ENCODE assay signal across 12 mouse cellular contexts in the genomic region with DNA sequence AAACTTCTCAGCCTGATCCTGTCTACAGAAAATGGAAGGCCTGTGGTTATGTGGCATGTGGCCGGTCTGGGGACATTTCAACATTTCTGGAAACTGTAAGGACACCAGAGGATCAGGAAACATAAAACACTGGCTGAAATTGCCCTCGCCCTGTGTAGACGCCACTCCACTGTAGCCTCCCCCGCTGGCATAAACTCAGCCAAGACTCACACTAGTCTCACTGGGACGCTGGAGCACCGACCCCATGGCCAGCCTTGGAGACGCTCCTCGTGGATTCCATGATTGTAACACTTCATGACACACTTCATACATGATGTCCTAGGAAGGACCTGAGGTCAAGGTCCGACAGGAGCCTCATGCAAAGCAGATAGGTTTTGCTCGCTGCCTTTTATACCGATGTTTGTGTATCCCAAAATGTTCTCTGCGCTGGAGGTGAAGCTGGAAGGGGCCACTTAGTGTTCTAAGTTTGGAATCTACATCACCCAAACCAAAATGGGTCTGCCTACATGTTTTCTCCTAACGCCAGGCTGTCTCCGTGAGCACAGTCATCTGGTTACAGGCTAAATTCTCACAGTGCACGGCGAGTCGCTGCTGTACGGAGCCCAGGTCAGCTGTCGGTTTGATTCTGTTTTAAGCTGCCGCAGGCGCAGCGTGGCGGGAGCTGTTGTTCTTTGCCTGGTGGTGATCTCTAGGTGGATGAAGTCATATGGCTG. TPM values are rescaled to one million over a fixed set of nuclear protein-coding genes. Genes with fewer than 3 reads are reported as not detected.
DNase-seq lines count a peak whose midpoint lies in the region; ATAC-seq and TF ChIP-seq lines count a peak whose summit lies in the region.
"Had no signal": no experiment of that assay in that cellular context is flagged by ENCODE, and none has a peak within 500 bp of the region (broad histone marks: within the 10 kb centered on the region; RNA-seq: fewer than 3 reads in every experiment).

No protein-coding gene starts in this region.

- intact Hi-C loops in gastrocnemius, adult 2 months (cut with DNase I): no loop called here

- ATAC-seq in embryonic facial prominence, embryonic 13.5 days (ENCODE audit: insufficient number of reproducible peaks, insufficient read depth, low FRiP score, low TSS enrichment, low read depth): no peak
- ATAC-seq: midbrain, embryonic 15.5 days had no signal

- no peaks in the 10 kb centered on the region for H3K9me3 ChIP-seq in embryonic facial prominence, embryonic 13.5 days
- H3K9me3 ChIP-seq: midbrain, embryonic 15.5 days had no signal

- peak overlapping the region; percentile 8; the same call in 1 of the 2 replicates for H3K4me3 ChIP-seq in gastrocnemius, adult 2 months
- peak overlapping the region; percentile 8 for H3K4me3 ChIP-seq in layer of hippocampus, adult 2 months
- H3K4me3 ChIP-seq in embryonic facial prominence, embryonic 13.5 days: no peak overlapping the region
- H3K4me3 ChIP-seq in olfactory bulb, adult 2 months (ENCODE audit: insufficient read depth, low read depth, low read length): peak overlapping the region; percentile 11; the same call in 1 of the 2 replicates
- H3K4me3 ChIP-seq: midbrain, embryonic 15.5 days had no signal

- peaks cover 12% of the 10 kb centered on the region for H3K36me3 ChIP-seq in embryonic facial prominence, embryonic 13.5 days
- H3K36me3 ChIP-seq: midbrain, embryonic 15.5 days had no signal

- TF ChIP-seq CTCF in gastrocnemius, adult 2 months (IDR thresholded peaks at IDR 0.05): no peak
- TF ChIP-seq CTCF in layer of hippocampus, adult 2 months (conservative IDR thresholded peaks at IDR 0.05): no peak
- TF ChIP-seq CTCF in olfactory bulb, adult 2 months (IDR thresholded peaks at IDR 0.05; ENCODE audit: insufficient read depth, low read depth, low read length): no peak

- peaks cover 70% of the 10 kb centered on the region for H3K4me1 ChIP-seq in embryonic facial prominence, embryonic 13.5 days
- H3K4me1 ChIP-seq in olfactory bulb, adult 2 months (ENCODE audit: control insufficient read depth, insufficient read depth, low read length): peaks cover 46% of the 10 kb centered on the region

- no peaks in the 10 kb centered on the region for H3K27me3 ChIP-seq in embryonic facial prominence, embryonic 13.5 days
- H3K27me3 ChIP-seq: midbrain, embryonic 15.5 days had no signal

- peak overlapping the region; percentile 48 for H3K27ac ChIP-seq in gastrocnemius, adult 2 months
- peak overlapping the region; percentile 80 for H3K27ac ChIP-seq in layer of hippocampus, adult 2 months
- peak overlapping the region; percentile 44; the same call in 1 of the 2 replicates for H3K27ac ChIP-seq in embryonic facial prominence, embryonic 13.5 days
- H3K27ac ChIP-seq in olfactory bulb, adult 2 months (ENCODE audit: insufficient read depth, low read depth, low read length): peak overlapping the region; percentile 74
- H3K27ac ChIP-seq: midbrain, embryonic 15.5 days had no signal

- H3K9ac ChIP-seq in embryonic facial prominence, embryonic 13.5 days: no peak overlapping the region
- H3K9ac ChIP-seq: midbrain, embryonic 15.5 days had no signal

- 70% methylated on average over 23 of the region's 23 CpGs for WGBS in embryonic facial prominence, embryonic 13.5 days
- WGBS in olfactory bulb, adult 2 months: 52% methylated on average over 23 of the region's 23 CpGs

- DNase-seq in gastrocnemius, adult 2 months: no peak
- DNase-seq in gastrocnemius, adult 18-20 months (ENCODE audit: low spot score): no peak
- DNase-seq in layer of hippocampus, adult 2 months (ENCODE audit: low spot score in 2 of 2): peak in 1 of 2 experiments; percentile 43
- no peak for DNase-seq in layer of hippocampus, postnatal 25 days (ENCODE audit: extremely low spot score in 1 of 2, low spot score in 1 of 2)
- no peak for DNase-seq in cerebellum, adult 8-10 months
- no peak for DNase-seq in cerebellum, adult 11-12 months
- DNase-seq: B cell, adult 2 months; lung, adult 18-20 months; thymus, postnatal 14 days had no signal

- no peak overlapping the region for H3K4me2 ChIP-seq in embryonic facial prominence, embryonic 13.5 days
- H3K4me2 ChIP-seq: midbrain, embryonic 15.5 days had no signal

- TF ChIP-seq POLR2A in olfactory bulb, adult 2 months (IDR thresholded peaks at IDR 0.05; ENCODE audit: insufficient read depth, low read depth, low read length): no peak

RNA-seq across cellular contexts. Expression of a gene that starts 48.4 kb away (rescaled TPM):
- total RNA-seq in gastrocnemius, adult 2 months (2021): under 1 TPM in 1 of 2 experiments, not detected in 1; 0.45 TPM
- under 1 TPM in 1 of 2 experiments, not detected in 1; 0.23 TPM for total RNA-seq in gastrocnemius, adult 18-20 months (2021)
- under 1 TPM; 0.54 to 0.71 TPM for total RNA-seq in layer of hippocampus, adult 2 months (2021)
- total RNA-seq in layer of hippocampus, postnatal 25 days (2021): 1 to 10 TPM; 1.0 to 1.1 TPM
- 21.4 and 25.5 TPM in 2 replicates for polyA plus RNA-seq in embryonic facial prominence, embryonic 13.5 days (2015; fragmentation: Nextera tagmentation; extraction: Ambion mirVana)
- polyA plus RNA-seq in olfactory bulb, adult 2 months (2012; ENCODE audit: insufficient read depth, insufficient read length, low replicate concordance, missing spikeins): not detected in 2 replicates
